Mouse (Mus musculus) erythroblast, embryonic 14.5 days (primary cell): ENCODE data around the gene Pde8b. TPM values are rescaled to one million over a fixed set of nuclear protein-coding genes. Genes with fewer than 3 reads are reported as not detected.

Source experiments
- H3K27me3 ChIP-seq: 2 replicates; pipeline ENCODE4 v1.6.1; 2012; ENCODE audit warnings: inconsistent platforms; ENCODE audit not compliant: control insufficient read depth
- H3K36me3 ChIP-seq: 2 replicates; pipeline ENCODE4 v1.6.1; 2012; ENCODE audit warnings: mild to moderate bottlenecking, inconsistent platforms; ENCODE audit not compliant: control insufficient read depth
- H3K4me1 ChIP-seq: 2 replicates; pipeline ENCODE4 v1.6.1; 2012; ENCODE audit warnings: inconsistent platforms; ENCODE audit not compliant: control insufficient read depth
- H3K4me3 ChIP-seq: replicated peaks from 2 replicates; pipeline ENCODE3; 2012; ENCODE audit warnings: moderate library complexity, mild to moderate bottlenecking, inconsistent platforms
- H3K9me3 ChIP-seq: 2 replicates; pipeline ENCODE4 v1.6.1; 2012; ENCODE audit warnings: low read length, inconsistent platforms, mixed read lengths; ENCODE audit not compliant: control insufficient read depth
- GATA1 ChIP-seq: IDR thresholded peaks from 2 replicates; pipeline ENCODE4 v1.6.1; 2012; ENCODE audit warnings: low read length, inconsistent platforms, mixed read lengths
- TAL1 ChIP-seq: IDR thresholded peaks from 3 replicates; pipeline ENCODE4 v1.6.1; 2012; ENCODE audit warnings: low read length, inconsistent platforms, mixed read lengths
- polyA plus RNA-seq: library from polyadenylated mRNA; stranded (reverse); fragments of >175 nt; gene quantifications from 2 replicates; pipeline ENCODE4 v1.2.3, GENCODE M21; 2012

The Pde8b gene
- polyA plus RNA-seq, 1 experiment = 0.01 TPM

GRCm38 (mm10) chr13:95260391-95260790 lies 10.3 kb upstream of the Pde8b start:
- no peak overlapping the region for H3K4me3 ChIP-seq
- H3K9me3 ChIP-seq = no peaks in the 10 kb centered on the region
- H3K36me3 ChIP-seq = no peaks in the 10 kb centered on the region
- TF ChIP-seq TAL1 (no peak), GATA1 (no peak)
- no peaks in the 10 kb centered on the region for H3K4me1 ChIP-seq
- H3K27me3 ChIP-seq = no peaks in the 10 kb centered on the region

- H3K4me3 ChIP-seq = no peak overlapping the region
- no peaks in the 10 kb centered on the region for H3K4me1 ChIP-seq
- TF ChIP-seq GATA1 = no peak
- H3K36me3 ChIP-seq = no peaks in the 10 kb centered on the region
- H3K9me3 ChIP-seq = no peaks in the 10 kb centered on the region
- H3K27me3 ChIP-seq = no peaks in the 10 kb centered on the region
Measured at GRCm38 (mm10) chr13:95257083-95257482, 6.9 kb upstream of the Pde8b start.

- TF ChIP-seq TAL1 = no peak
- TF ChIP-seq GATA1 = no peak
- Histone ChIP-seq H3K4me1 (no peaks in the 10 kb centered on the region), H3K36me3 (no peaks in the 10 kb centered on the region), H3K9me3 (no peaks in the 10 kb centered on the region), H3K27me3 (peaks cover 8% of the 10 kb centered on the region), H3K4me3 (no peak overlapping the region)
Measured at GRCm38 (mm10) chr13:95255083-95255482, 4.9 kb upstream of the Pde8b start.

GRCm38 (mm10) chr13:95243026-95243425 lies 7.1 kb downstream of the Pde8b start:
- Histone ChIP-seq H3K36me3 (no peaks in the 10 kb centered on the region), H3K4me3 (no peak overlapping the region), H3K4me1 (no peaks in the 10 kb centered on the region), H3K9me3 (no peaks in the 10 kb centered on the region), H3K27me3 (no peaks in the 10 kb centered on the region)
- TF ChIP-seq GATA1 (no peak), TAL1 (no peak)

GRCm38 (mm10) chr13:95237488-95237887 lies 12.6 kb downstream of the Pde8b start:
- H3K4me1 ChIP-seq = no peaks in the 10 kb centered on the region
- H3K36me3 ChIP-seq = no peaks in the 10 kb centered on the region
- no peaks in the 10 kb centered on the region for H3K9me3 ChIP-seq
- no peak overlapping the region for H3K4me3 ChIP-seq
- no peaks in the 10 kb centered on the region for H3K27me3 ChIP-seq
- TF ChIP-seq GATA1 (no peak), TAL1 (no peak)

- no peaks in the 10 kb centered on the region for H3K27me3 ChIP-seq
- no peaks in the 10 kb centered on the region for H3K4me1 ChIP-seq
- no peaks in the 10 kb centered on the region for H3K36me3 ChIP-seq
- no peak overlapping the region for H3K4me3 ChIP-seq
- no peaks in the 10 kb centered on the region for H3K9me3 ChIP-seq
- no peak for TF ChIP-seq GATA1
- no peak for TF ChIP-seq TAL1
Measured at GRCm38 (mm10) chr13:95235261-95235660, 14.9 kb downstream of the Pde8b start.

- Histone ChIP-seq H3K4me1 (no peaks in the 10 kb centered on the region), H3K36me3 (no peaks in the 10 kb centered on the region), H3K9me3 (no peaks in the 10 kb centered on the region), H3K4me3 (no peak overlapping the region), H3K27me3 (no peaks in the 10 kb centered on the region)
- TF ChIP-seq TAL1 (no peak), GATA1 (no peak)
Measured at GRCm38 (mm10) chr13:95231366-95232138, 18.6 kb downstream of the Pde8b start.

GRCm38 (mm10) chr13:95230326-95230725 lies 19.8 kb downstream of the Pde8b start:
- H3K27me3 ChIP-seq = no peaks in the 10 kb centered on the region
- no peaks in the 10 kb centered on the region for H3K4me1 ChIP-seq
- TF ChIP-seq TAL1 (no peak), GATA1 (no peak)

GRCm38 (mm10) chr13:95224491-95224890 lies 25.6 kb downstream of the Pde8b start:
- H3K27me3 ChIP-seq = peaks cover 32% of the 10 kb centered on the region
- TF ChIP-seq GATA1 (no peak), TAL1 (no peak)
- H3K4me3 ChIP-seq = no peak overlapping the region
- no peaks in the 10 kb centered on the region for H3K36me3 ChIP-seq
- no peaks in the 10 kb centered on the region for H3K4me1 ChIP-seq
- H3K9me3 ChIP-seq = no peaks in the 10 kb centered on the region

More at GRCm38 (mm10) chr13:95230326-95230725, 19.8 kb downstream of the Pde8b start:
- Histone ChIP-seq H3K4me3 (no peak overlapping the region), H3K36me3 (no peaks in the 10 kb centered on the region), H3K9me3 (no peaks in the 10 kb centered on the region)

- Histone ChIP-seq H3K4me1 (no peaks in the 10 kb centered on the region), H3K4me3 (no peak overlapping the region), H3K9me3 (no peaks in the 10 kb centered on the region), H3K27me3 (peaks cover 32% of the 10 kb centered on the region), H3K36me3 (no peaks in the 10 kb centered on the region)
- TF ChIP-seq GATA1 = no peak
- TF ChIP-seq TAL1 = no peak
Measured at GRCm38 (mm10) chr13:95223427-95223772, 26.7 kb downstream of the Pde8b start.
